Mouse (Mus musculus) erythroid progenitor cell, adult 5-6 weeks (primary cell): ENCODE data around the gene Ddx27. TPM values are rescaled to one million over a fixed set of nuclear protein-coding genes. Genes with fewer than 3 reads are reported as not detected.
A peak's percentile ranks its signal among the peaks of the same experiment; 100 is the strongest.

Source experiments
- ATAC-seq: replicated peaks from 2 replicates; pipeline ENCODE4 v1.8.0; 2016; ENCODE audit warnings: moderate number of reproducible peaks, mild to moderate bottlenecking, moderate TSS enrichment, inconsistent platforms; ENCODE audit not compliant: poor library complexity, low FRiP score, severe bottlenecking
- total RNA-seq, 2 experiments: library from RNA; stranded (forward) in 1 of 2; stranded (reverse) in 1 of 2; fragments of 150-400 nt in 1 of 2; fragments of 186-747, 209-891 nt in 1 of 2; gene quantifications; 2 replicates each; pipeline versions ENCODE4 v1.2.3 to v1.2.4; 2015 to 2017; ENCODE audit warnings: low replicate concordance in 2 of 2

The Ddx27 gene
- total RNA-seq, 2 experiments from 2014 or later = 35.6 to 44.6 TPM

DNA sequence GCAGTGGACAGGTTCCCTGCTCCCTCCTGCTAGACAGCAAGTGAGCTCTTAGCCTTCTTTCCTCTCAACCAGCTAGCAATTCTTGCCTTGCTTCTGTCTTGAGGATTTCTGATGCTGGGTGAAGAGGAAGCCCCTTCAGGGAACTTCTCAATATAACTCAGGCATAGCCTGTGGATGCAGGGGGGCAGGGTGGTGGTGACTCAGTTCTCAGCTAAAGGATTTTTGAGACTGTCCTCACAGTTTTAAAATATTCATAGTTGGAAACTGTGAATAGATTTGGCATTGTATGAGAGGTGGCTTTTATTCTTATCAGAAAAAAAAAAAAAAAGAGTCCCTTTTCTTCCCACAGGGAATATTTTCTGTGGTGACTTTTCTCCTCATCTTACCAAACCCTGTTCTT, 45.8 kb downstream of the Ddx27 start:
- no peak for ATAC-seq

GRCm38 (mm10) chr2:167061381-167062034, 46.5 kb downstream of the Ddx27 start:
- ATAC-seq = peak; percentile 11

GRCm38 (mm10) chr2:167062497-167062911, 47.5 kb downstream of the Ddx27 start:
- peak; percentile 89 for ATAC-seq

DNA sequence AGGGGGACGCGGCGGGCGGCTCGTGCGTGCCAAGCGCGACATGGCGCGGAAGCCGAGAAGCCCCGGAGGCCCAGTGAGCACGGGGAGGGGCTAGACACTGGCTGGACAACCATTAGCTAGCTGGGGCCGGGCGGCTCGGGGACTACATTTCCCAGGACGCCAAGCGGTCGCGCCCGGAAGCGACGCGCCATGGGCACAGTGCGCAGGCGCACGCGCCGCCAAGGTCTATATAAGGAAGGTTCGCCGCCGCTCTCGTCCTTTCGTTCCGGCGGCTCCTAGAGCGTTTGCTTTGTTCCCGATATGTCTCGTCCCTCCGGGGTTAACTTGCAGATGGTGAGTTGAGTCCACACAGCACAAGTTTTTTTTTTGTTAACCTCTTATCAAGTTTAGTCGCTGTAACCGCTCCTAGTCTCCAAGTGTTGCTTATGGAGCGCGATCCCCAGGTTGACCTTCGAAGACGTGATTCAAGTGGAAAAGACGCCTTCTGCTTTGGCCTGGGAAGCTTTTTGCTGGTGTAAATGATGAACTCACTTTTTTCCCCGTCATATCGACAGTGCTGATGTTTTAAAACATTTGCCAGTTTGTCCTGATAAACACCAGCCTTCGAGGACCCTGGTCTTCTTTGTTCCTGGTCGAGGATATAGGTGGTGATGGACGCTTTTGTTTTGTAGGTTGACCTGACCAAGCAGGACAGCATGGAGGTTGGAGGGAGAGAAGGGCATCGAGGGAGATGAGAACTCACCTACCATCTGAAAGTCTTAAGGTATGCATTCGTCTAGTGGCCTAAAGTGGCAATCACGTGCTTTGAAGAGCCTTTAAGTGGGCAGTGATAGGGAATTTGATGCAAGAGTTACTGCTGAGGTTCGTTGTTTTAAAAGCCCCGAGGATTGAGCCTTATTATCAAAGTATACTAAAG, 48.2 kb downstream of the Ddx27 start, which contains the start of gene Znfx1:
Znfx1 (minus strand) TSS at position 51 of the 916 bp plus-strand sequence.
- peak; percentile 86 for ATAC-seq

GRCm38 (mm10) chr2:167063906-167064496, 49.0 kb downstream of the Ddx27 start:
- ATAC-seq = no peak

GRCm38 (mm10) chr2:167064601-167065295, 49.8 kb downstream of the Ddx27 start:
- ATAC-seq = no peak

- ATAC-seq = no peak
Measured at GRCm38 (mm10) chr2:167066031-167066430, 51.0 kb downstream of the Ddx27 start.

DNA sequence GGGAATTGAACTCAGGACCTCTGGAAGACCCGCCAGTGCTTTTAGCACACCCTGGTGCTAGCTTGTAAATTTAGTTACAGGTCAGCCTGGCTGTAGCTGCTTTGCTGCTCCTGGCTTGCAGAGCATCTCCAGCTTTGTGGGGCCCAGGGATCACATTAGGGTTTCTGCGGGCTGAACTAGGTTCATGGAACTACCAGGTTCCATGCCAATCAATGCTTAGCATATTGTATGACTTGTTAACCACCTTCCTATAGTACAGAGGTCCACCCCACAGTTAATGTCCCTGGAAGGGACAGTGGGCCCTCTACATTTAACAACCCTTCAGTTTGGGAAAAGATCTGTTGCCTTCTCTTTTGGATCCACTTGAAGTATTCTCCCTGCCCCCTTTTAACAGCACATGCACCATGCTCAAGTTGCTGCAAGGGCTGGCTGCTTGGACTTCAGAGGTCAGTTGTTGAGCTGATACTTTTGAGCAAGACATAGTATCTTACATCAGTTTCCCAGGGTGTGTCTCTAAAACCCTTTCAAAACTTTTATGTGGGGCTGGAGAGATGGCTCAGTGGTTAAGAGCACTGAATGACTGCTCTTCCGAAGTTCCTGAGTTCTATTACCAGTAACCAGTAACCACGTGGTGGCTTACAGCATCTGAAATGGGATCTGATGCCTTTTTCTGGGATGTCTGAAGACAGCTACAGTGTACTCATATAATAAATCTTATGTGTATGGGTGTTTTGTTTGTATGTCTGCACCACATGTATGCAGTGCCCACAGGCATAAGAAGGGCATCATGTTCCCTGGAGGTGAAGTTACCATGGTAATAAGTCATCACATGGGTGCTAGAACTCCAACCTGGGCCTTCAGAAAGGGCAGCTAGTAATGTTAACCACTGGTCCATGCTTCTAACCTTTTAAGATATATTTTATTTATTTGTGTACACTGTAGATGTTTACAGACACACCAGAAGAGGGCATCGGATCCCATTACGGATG, 51.8 kb downstream of the Ddx27 start:
- ATAC-seq = no peak

DNA sequence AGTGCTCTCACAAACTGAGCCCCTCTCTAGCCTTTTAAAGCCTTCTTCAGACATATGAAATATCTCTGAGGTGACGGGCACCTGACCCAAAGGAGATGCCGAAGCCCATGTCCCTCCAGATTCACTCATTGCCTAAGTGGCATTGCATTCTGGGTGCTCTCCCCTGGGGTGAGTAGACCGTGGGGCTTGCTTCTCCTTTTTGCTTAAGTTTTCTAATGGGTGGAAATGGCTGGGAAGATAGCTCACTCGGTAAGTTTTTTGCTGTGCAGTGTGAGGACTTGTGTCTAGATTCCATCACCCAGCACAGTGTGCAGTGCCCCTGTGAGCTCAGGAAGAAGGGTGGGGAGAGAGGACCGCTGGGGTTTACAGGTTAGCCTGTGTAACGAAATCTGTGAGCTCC, 52.6 kb downstream of the Ddx27 start:
- no peak for ATAC-seq

DNA sequence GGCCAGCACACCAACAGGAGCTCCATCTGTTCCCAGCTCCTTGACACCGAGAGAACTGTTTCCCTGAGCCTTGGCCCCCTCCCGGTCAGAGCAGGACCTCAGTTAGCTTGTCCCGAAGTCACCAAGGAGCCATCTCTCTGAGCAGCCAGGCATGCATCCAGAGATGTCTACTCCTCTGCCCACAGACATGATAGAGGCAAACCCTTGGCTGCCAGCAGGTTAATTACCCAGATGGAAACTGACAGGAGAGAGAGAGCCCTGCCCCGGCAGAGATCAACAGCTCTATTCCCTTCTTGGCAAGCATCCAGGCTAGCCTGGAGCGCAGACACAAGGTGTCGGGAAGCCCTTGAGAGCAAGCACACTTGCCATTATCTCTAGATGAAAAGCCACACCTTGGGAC, 55.3 kb downstream of the Ddx27 start:
- no peak for ATAC-seq

- ATAC-seq = no peak
Measured at GRCm38 (mm10) chr2:167071266-167071640, 56.3 kb downstream of the Ddx27 start.

DNA sequence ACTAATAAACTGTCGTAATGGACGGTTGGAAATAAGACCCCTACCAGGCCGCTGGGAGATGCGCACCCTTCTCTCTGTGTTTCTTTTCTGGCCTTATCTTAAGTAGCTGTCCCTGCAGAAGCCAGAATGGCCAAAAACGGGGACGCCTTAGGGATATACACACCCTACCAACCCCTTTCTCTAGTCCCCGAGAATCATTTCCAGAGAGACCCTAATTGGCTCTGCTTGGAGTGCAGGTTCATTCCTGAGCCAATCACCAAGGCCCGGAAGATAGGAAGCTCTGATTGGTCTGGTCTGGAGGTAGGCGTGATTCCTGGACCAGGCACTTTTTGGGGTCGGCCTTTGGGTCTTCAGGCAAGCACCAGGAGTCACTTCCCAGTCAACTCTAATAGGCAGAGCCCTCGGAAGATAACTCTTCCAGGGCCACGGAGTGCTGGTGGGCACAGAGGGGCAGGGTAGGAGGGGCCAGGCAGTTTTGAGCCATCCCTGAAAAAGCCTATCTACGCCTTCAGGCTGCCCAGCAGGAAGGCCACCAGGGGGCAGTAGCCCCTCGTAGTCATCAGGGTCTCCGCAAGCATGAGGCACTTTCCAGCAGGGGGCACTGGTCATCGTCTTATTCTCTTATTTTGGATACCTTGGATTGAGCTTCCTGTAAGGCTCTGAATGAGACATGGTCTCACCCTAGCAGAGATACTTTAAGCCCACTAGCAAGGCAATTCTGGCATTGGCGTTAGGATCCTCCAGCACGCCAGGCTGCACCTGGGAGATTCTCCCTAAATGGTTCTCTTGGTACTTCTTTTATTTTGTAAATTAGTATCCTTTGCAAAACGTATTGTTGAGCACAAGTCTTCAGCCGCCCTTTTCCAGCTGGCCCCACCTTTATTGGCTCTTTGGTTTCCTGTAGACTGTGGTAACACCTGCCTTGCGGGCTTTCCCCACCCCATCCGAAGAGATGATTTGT, 56.9 kb downstream of the Ddx27 start:
- ATAC-seq = peak; percentile 86

GRCm38 (mm10) chr2:167074587-167074986, 59.6 kb downstream of the Ddx27 start:
- no peak for ATAC-seq

DNA sequence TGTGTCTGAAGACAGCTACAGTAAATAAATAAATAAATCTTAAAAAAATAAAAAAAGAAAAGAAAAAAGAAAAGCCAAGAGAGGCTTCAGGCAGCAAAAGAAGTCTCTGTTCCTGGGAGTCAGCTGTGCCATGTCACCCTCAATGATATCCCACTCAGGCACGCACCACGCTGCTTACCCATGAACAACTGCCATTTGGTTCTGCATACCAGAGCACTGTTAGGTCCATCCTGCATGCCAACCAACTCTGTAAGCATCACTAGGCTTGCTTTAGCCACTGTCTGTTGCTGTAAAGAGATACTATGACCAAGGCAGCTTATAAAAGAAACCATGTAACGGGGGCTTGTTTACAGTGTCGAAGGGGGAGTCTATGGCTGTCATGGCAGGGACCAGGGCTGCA, 61.4 kb downstream of the Ddx27 start:
- no peak for ATAC-seq

DNA sequence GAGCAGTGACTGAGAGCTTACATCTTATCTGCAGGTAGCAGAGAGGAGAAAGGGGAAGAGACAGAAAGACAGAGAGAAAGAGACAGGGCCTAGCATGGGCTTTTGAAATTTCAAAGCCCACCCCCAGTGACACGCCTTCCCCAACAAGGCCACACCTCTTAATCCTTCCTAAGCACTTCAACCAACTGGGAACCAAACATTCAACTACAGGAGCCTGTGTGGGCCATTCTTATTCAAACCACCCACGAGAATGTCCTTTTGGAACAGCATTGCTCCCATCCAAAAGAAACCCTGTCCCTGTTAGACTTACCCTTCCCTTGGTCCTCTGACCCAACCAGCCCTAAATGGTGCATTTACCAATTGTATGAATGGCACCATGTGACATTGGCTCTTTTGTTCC, 61.8 kb downstream of the Ddx27 start:
- ATAC-seq = no peak

DNA sequence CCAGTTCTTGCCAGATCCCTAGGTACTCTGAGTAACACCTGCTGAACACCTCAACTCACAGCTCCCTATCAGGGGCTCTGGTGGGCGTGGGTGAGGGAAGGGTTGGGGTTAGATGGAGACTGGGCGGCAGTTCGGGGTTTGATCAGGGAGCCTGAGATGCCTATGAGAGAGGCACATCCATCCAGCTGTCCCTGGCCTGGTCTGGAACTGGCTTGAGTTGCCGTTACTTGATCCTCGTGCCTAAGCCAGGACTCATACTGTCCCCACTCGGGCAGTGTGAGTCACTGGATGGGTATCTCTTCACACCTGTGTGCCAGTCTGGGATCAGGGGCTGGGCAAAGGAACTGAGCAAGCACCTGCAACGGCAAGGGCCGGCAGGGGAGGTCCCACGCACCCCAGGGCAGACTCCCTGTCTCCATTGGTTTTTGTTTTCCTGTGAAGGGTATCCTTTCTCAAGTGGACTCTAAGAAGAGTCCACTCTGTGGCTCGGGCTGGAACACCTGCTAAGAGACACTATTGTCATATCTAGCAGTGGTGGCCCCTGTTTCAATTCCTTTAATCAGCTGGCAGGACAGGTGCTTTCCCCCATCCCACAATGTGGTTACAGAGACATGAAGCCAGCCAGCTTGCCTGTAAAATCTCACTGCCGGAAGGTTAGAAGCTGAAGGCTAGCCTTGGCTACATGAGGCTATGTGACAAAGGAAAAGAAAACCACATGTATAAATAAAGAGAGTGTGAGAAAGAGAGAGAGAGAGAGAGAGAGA, 62.4 kb downstream of the Ddx27 start:
- no peak for ATAC-seq

DNA sequence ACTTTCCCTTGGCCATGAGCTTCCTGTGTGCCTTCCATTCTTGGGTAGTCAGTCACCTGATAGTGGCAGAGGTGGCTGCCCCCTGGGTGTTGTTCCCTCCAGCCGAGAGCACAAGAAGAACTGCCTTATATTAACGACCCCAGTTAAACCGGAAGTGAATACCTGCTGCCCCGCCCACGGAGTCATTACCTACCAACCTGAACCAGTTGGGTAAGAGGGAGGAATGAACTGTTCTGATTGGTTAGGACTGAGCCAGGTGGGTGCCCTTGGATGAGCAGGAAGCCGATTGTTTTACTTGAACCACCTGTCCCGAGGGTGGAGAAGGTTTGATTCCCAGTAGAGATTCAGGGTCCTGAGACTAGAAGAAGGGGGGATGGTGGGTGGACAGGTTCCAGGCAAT, 63.5 kb downstream of the Ddx27 start:
- no peak for ATAC-seq
